ENCODE assay signal across 8 mouse cellular contexts in genomic region chr8:104441613-104442012, GRCm38 (mm10). TPM values are rescaled to one million over a fixed set of nuclear protein-coding genes. Genes with fewer than 3 reads are reported as not detected.
DNase-seq lines count a peak whose midpoint lies in the region; ATAC-seq and TF ChIP-seq lines count a peak whose summit lies in the region.

No protein-coding gene starts in this region.

- 60% methylated on average over 7 of the region's 7 CpGs for WGBS in kidney, embryonic 15.5 days
- 59% methylated on average over 7 of the region's 7 CpGs for WGBS in forebrain, embryonic 15.5 days
- 71% methylated on average over 7 of the region's 7 CpGs for WGBS in macrophage (ENCODE audit: missing documents)

- H3K36me3 ChIP-seq in kidney, embryonic 15.5 days = peaks cover 42% of the 10 kb centered on the region
- peaks cover 7 to 10% of the 10 kb centered on the region in 2 experiments for H3K36me3 ChIP-seq in MEL (ENCODE audit: control insufficient read depth in 1 of 2, insufficient read depth in 2 of 2, low read length in 2 of 2)
- peaks cover 37% of the 10 kb centered on the region for H3K36me3 ChIP-seq in forebrain, embryonic 15.5 days
- peaks cover 37% of the 10 kb centered on the region for H3K36me3 ChIP-seq in macrophage (ENCODE audit: inconsistent target)

- no peaks in the 10 kb centered on the region for H3K9me3 ChIP-seq in kidney, embryonic 15.5 days (replicated peaks)
- no peaks in the 10 kb centered on the region for H3K9me3 ChIP-seq in MEL (replicated peaks; ENCODE audit: insufficient read depth, low read length)
- no peaks in the 10 kb centered on the region for H3K9me3 ChIP-seq in forebrain, embryonic 15.5 days

- no peak for DNase-seq in kidney, adult 8-10 months
- DNase-seq in MEL (ENCODE audit: low read depth, low spot score) = no peak
- DNase-seq in embryo, embryonic 10 days (ENCODE audit: low spot score) = no peak
- DNase-seq in kidney, postnatal 10 days = no peak
- no peak for DNase-seq in cerebellum, adult 9-10 months

- H3K27ac ChIP-seq in kidney, embryonic 15.5 days = no peak overlapping the region
- H3K27ac ChIP-seq in MEL (ENCODE audit: control insufficient read depth, low read depth, low read length) (no peak overlapping the region), macrophage (0 out of 2 replicates have a peak overlapping the region, but pooled peaks have one; percentile 33)
- H3K27ac ChIP-seq in forebrain, embryonic 15.5 days (replicated peaks) = no peak overlapping the region

- H3K4me3 ChIP-seq in kidney, embryonic 15.5 days (replicated peaks) = peak overlapping the region; percentile 72
- peak overlapping the region; percentile 45 to 84 for H3K4me3 ChIP-seq in MEL (ENCODE audit: control insufficient read depth in 1 of 2, insufficient read depth in 1 of 2, low read depth in 2 of 2, low read length in 2 of 2)
- H3K4me3 ChIP-seq in forebrain, embryonic 15.5 days = peak overlapping the region; percentile 95
- peak overlapping the region; percentile 63 for H3K4me3 ChIP-seq in macrophage (ENCODE audit: inconsistent target)

- TF ChIP-seq EP300 in MEL (IDR thresholded peaks at IDR 0.05; ENCODE audit: low read depth in 1 of 2, low read length in 2 of 2) = no peak

- peak overlapping the region; percentile 65 for H3K4me2 ChIP-seq in kidney, embryonic 15.5 days
- H3K4me2 ChIP-seq in forebrain, embryonic 15.5 days (replicated peaks) = peak overlapping the region; percentile 62

- no peak for TF ChIP-seq POLR2A in MEL (IDR thresholded peaks at IDR 0.05; ENCODE audit: control insufficient read depth in 1 of 2, insufficient read depth in 1 of 2, low read depth in 1 of 2, low read length in 2 of 2, poor library complexity in 1 of 2)

- no peaks in the 10 kb centered on the region for H3K27me3 ChIP-seq in kidney, embryonic 15.5 days
- H3K27me3 ChIP-seq in MEL (ENCODE audit: control insufficient read depth in 1 of 2, insufficient read depth in 2 of 2, low read length in 2 of 2) = peaks cover 0 to 3% of the 10 kb centered on the region in 2 experiments; a peak in 2 of 4 replicates
- H3K27me3 ChIP-seq in forebrain, embryonic 15.5 days = no peaks in the 10 kb centered on the region

- peak overlapping the region; percentile 70 for H3K9ac ChIP-seq in kidney, embryonic 15.5 days
- H3K9ac ChIP-seq in MEL (ENCODE audit: control insufficient read depth, low read depth, low read length, poor library complexity, severe bottlenecking) = peak overlapping the region; percentile 83
- H3K9ac ChIP-seq in forebrain, embryonic 15.5 days (replicated peaks) = peak overlapping the region; percentile 99

- TF ChIP-seq RAD21 in MEL (IDR thresholded peaks at IDR 0.05; ENCODE audit: low read depth, low read length) = no peak

- H3K4me1 ChIP-seq in kidney, embryonic 15.5 days = peaks cover 15% of the 10 kb centered on the region
- peaks cover 1 to 14% of the 10 kb centered on the region in 2 experiments for H3K4me1 ChIP-seq in MEL (ENCODE audit: control insufficient read depth in 1 of 2, insufficient read depth in 2 of 2, low read length in 2 of 2)
- H3K4me1 ChIP-seq in forebrain, embryonic 15.5 days = peaks cover 30% of the 10 kb centered on the region

- no peak for TF ChIP-seq CTCF in MEL (IDR thresholded peaks at IDR 0.05 in 2 of 3, conservative IDR thresholded peaks at IDR 0.05 in 1 of 3; ENCODE audit: control insufficient read depth in 1 of 3, insufficient read depth in 1 of 3, low read depth in 2 of 3, low read length in 3 of 3, poor library complexity in 1 of 3, severe bottlenecking in 1 of 3)

- ATAC-seq in kidney, embryonic 15.5 days (replicated peaks; ENCODE audit: low FRiP score) = no peak
- no peak for ATAC-seq in forebrain, embryonic 15.5 days (replicated peaks)

- H3K79me2 ChIP-seq in MEL (ENCODE audit: control insufficient read depth, insufficient read depth, low read length, poor library complexity) = peaks cover 20% of the 10 kb centered on the region
- H3K79me2 ChIP-seq in macrophage (ENCODE audit: inconsistent target) = peaks cover 52% of the 10 kb centered on the region

TF ChIP-seq in MEL, 35 proteins besides CTCF, POLR2A, EP300 and RAD21:
- no peak for TF ChIP-seq MAFK (IDR thresholded peaks at IDR 0.05; ENCODE audit: borderline replicate concordance, low read depth, low read length)
- TF ChIP-seq HCFC1 (IDR thresholded peaks at IDR 0.05; ENCODE audit: low read depth, low read length) = no peak
- no peak for TF ChIP-seq POLR2AphosphoS2 (IDR thresholded peaks at IDR 0.05; ENCODE audit: low read length)
- TF ChIP-seq MEF2A (IDR thresholded peaks at IDR 0.05; ENCODE audit: extremely low read depth, insufficient replicate concordance, low read depth, low read length, poor library complexity, severe bottlenecking) = no peak
- no peak for TF ChIP-seq TAL1 (IDR thresholded peaks at IDR 0.05; ENCODE audit: low read length)
- no peak for TF ChIP-seq TBP (IDR thresholded peaks at IDR 0.05; ENCODE audit: low read depth, low read length)
- TF ChIP-seq CHD2 (IDR thresholded peaks at IDR 0.05; ENCODE audit: low read length) = no peak
- no peak for TF ChIP-seq E2F4 (IDR thresholded peaks at IDR 0.05; ENCODE audit: borderline replicate concordance, low read depth, low read length)
- TF ChIP-seq MXI1 (IDR thresholded peaks at IDR 0.05; ENCODE audit: low read depth, low read length) = no peak
- TF ChIP-seq MAX (IDR thresholded peaks at IDR 0.05; ENCODE audit: low read length) = no peak
- no peak for TF ChIP-seq UBTF (IDR thresholded peaks at IDR 0.05; ENCODE audit: borderline replicate concordance, insufficient read depth, low read depth, low read length)
- no peak for TF ChIP-seq NRF1 (IDR thresholded peaks at IDR 0.05; ENCODE audit: insufficient read depth, low read depth, low read length, poor library complexity, severe bottlenecking)
- no peak for TF ChIP-seq TCF12 (IDR thresholded peaks at IDR 0.05; ENCODE audit: low read depth, low read length)
- no peak for TF ChIP-seq MYC (IDR thresholded peaks at IDR 0.05; ENCODE audit: low read depth, low read length)

RNA-seq across cellular contexts. Expression of gene Dync1li2, which starts 1.2 kb away (rescaled TPM):
- 59.5 and 62.6 TPM in 2 replicates for polyA plus RNA-seq in kidney, embryonic 15.5 days (2015; fragmentation: Nextera tagmentation; extraction: Ambion mirVana)
- 19.3 and 22.4 TPM in 2 replicates for total RNA-seq in MEL (2012; rRNA removed)
- polyA plus RNA-seq in MEL (2012; ENCODE audit: insufficient read depth in 1 of 2, insufficient read length in 2 of 2, low read depth in 1 of 2, low replicate concordance in 2 of 2, missing spikeins in 1 of 2) (10 to 100 TPM in 1 of 2 experiments, not detected in 1; 23.8 TPM), macrophage (2018) (33.1 to 37.5 TPM (median 36.4 TPM) in 3 replicates)
- polyA plus RNA-seq in forebrain, embryonic 15.5 days (2015; fragmentation: Nextera tagmentation; extraction: Ambion mirVana) = 124 and 128 TPM in 2 replicates
- 100 to 1,000 TPM in 22 of 26 experiments, 10 to 100 TPM in 4; 62.6 to 206 (median 146) TPM for total RNA-seq in macrophage (2018; cell fraction: chromatin; rRNA removed)
- total RNA-seq in macrophage (2018; cell fraction: cytosol; rRNA removed) = 10 to 100 TPM; 25.4 to 44.7 (median 34.5) TPM
- 100 to 1,000 TPM in 8 of 26 experiments, 10 to 100 TPM in 18; 51.9 to 125 (median 90.2) TPM for total RNA-seq in macrophage (2018; cell fraction: nucleus; rRNA removed)

RNA-seq across cellular contexts. Expression of gene Cmtm4, which starts 46.0 kb away (rescaled TPM):
- polyA plus RNA-seq in kidney, embryonic 15.5 days (2015; fragmentation: Nextera tagmentation; extraction: Ambion mirVana) = 3.9 and 4.1 TPM in 2 replicates
- 6.4 and 6.5 TPM in 2 replicates for total RNA-seq in MEL (2012; rRNA removed)
- polyA plus RNA-seq in MEL (2012; ENCODE audit: insufficient read depth in 1 of 2, insufficient read length in 2 of 2, low read depth in 1 of 2, low replicate concordance in 2 of 2, missing spikeins in 1 of 2) = 10 to 100 TPM; 12.0 to 31.1 TPM
- 2.6 and 2.9 TPM in 2 replicates for polyA plus RNA-seq in forebrain, embryonic 15.5 days (2015; fragmentation: Nextera tagmentation; extraction: Ambion mirVana)
- 10 to 100 TPM in 12 of 26 experiments, 1 to 10 TPM in 14; 2.3 to 18.3 (median 7.2) TPM for total RNA-seq in macrophage (2018; cell fraction: chromatin; rRNA removed)
- 10 to 100 TPM in 10 of 26 experiments, 1 to 10 TPM in 16; 4.8 to 15.0 (median 7.8) TPM for total RNA-seq in macrophage (2018; cell fraction: cytosol; rRNA removed)
- 10 to 100 TPM in 16 of 26 experiments, 1 to 10 TPM in 10; 6.0 to 22.5 (median 11.9) TPM for total RNA-seq in macrophage (2018; cell fraction: nucleus; rRNA removed)
- polyA plus RNA-seq in macrophage (2018) = 7.3 to 11.9 TPM (median 9.5 TPM) in 3 replicates
